ENCODE assay signal across 30 mouse cellular contexts in the genomic region with DNA sequence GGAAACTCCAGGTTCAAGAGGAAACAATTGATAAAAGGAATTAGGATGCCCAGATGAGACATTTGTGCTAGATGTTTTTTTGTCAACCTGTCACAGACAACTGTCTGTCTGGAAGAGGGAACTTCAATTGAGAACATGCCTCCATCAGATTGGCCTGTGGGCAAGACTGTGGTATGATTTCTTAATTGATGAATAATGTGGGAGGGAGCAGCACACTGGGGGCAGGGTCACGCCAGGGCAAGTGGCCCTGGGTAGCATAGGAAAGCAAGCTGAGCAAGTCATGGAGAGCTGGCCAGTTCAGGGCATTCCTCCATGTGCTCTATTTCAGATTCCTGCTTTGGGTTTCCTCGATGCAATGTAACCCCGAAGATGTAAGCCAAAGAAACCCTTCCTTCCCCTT. TPM values are rescaled to one million over a fixed set of nuclear protein-coding genes. Genes with fewer than 3 reads are reported as not detected.
DNase-seq lines count a peak whose midpoint lies in the region; ATAC-seq lines count a peak whose summit lies in the region.
"Had no signal": no experiment of that assay in that cellular context is flagged by ENCODE, and none has a peak within 500 bp of the region (broad histone marks: within the 10 kb centered on the region; RNA-seq: fewer than 3 reads in every experiment).

No protein-coding gene starts in this region.

- H3K4me3 ChIP-seq in hindbrain, embryonic 12.5 days: no peak overlapping the region
- H3K4me3 ChIP-seq in intestine, embryonic 16.5 days (ENCODE audit: low read length): no peak overlapping the region
- H3K4me3 ChIP-seq: embryonic facial prominence, embryonic 13.5 days; embryonic facial prominence, embryonic 15.5 days; erythroblast, embryonic 14.5 days; forebrain, embryonic 10.5 days; forebrain, embryonic 12.5 days had no signal

- no peaks in the 10 kb centered on the region for H3K9me3 ChIP-seq in hindbrain, embryonic 12.5 days (replicated peaks)
- H3K9me3 ChIP-seq in intestine, embryonic 16.5 days (ENCODE audit: control insufficient read depth, low read length): no peaks in the 10 kb centered on the region
- H3K9me3 ChIP-seq: embryonic facial prominence, embryonic 13.5 days; embryonic facial prominence, embryonic 15.5 days; forebrain, embryonic 10.5 days; forebrain, embryonic 12.5 days; G1E had no signal

- peak; percentile 95 for ATAC-seq in granulocyte monocyte progenitor cell, adult 5-6 weeks (replicated peaks; ENCODE audit: poor library complexity, severe bottlenecking)
- ATAC-seq in megakaryocyte, adult 5-6 weeks (ENCODE audit: poor library complexity, severe bottlenecking): peak; percentile 67
- no peak for ATAC-seq in hindbrain, embryonic 12.5 days (ENCODE audit: low FRiP score)
- ATAC-seq in intestine, embryonic 16.5 days: no peak
- ATAC-seq: activated CD4-positive, CD25-positive, alpha-beta regulatory T cell, adult 4 months; forebrain, embryonic 14.5 days; forebrain, embryonic 16.5 days had no signal

- DNase-seq in 416B (ENCODE audit: low read depth): peak; percentile 44
- DNase-seq in Muller cell, postnatal 12 days (ENCODE audit: inconsistent ontology term): peak; percentile 43
- DNase-seq in layer of hippocampus, postnatal 10 days (ENCODE audit: low spot score in 2 of 2): no peak
- DNase-seq in frontal cortex, adult 2 months (ENCODE audit: extremely low spot score in 1 of 2, low spot score in 1 of 2): no peak
- DNase-seq: adrenal gland, adult 2 months; adrenal gland, postnatal 10 days; adrenal gland, postnatal 25 days; cerebellum, adult 11-12 months; cerebellum, adult 2 months; cerebellum, adult 9-10 months; cerebellum, postnatal 10 days; cerebellum, postnatal 25 days; embryo, embryonic 11 days had no signal

- no peaks in the 10 kb centered on the region for H3K36me3 ChIP-seq in hindbrain, embryonic 12.5 days
- H3K36me3 ChIP-seq in intestine, embryonic 16.5 days (ENCODE audit: control insufficient read depth, insufficient read depth, low read length): no peaks in the 10 kb centered on the region
- H3K36me3 ChIP-seq: embryonic facial prominence, embryonic 13.5 days; embryonic facial prominence, embryonic 15.5 days; forebrain, embryonic 10.5 days; forebrain, embryonic 12.5 days; G1E had no signal

- H3K4me2 ChIP-seq in hindbrain, embryonic 12.5 days (replicated peaks): no peak overlapping the region
- H3K4me2 ChIP-seq in intestine, embryonic 16.5 days (ENCODE audit: low read depth, low read length): no peak overlapping the region
- H3K4me2 ChIP-seq: embryonic facial prominence, embryonic 13.5 days; embryonic facial prominence, embryonic 15.5 days; forebrain, embryonic 12.5 days had no signal

- H3K9ac ChIP-seq in hindbrain, embryonic 12.5 days: no peak overlapping the region
- H3K9ac ChIP-seq in intestine, embryonic 16.5 days (ENCODE audit: low read depth, low read length): no peak overlapping the region
- H3K9ac ChIP-seq: embryonic facial prominence, embryonic 13.5 days; embryonic facial prominence, embryonic 15.5 days; forebrain, embryonic 12.5 days had no signal

- no peak overlapping the region for H3K27ac ChIP-seq in hindbrain, embryonic 12.5 days
- H3K27ac ChIP-seq in intestine, embryonic 16.5 days (ENCODE audit: low read length): no peak overlapping the region
- H3K27ac ChIP-seq: embryonic facial prominence, embryonic 13.5 days; embryonic facial prominence, embryonic 15.5 days; forebrain, embryonic 10.5 days; forebrain, embryonic 12.5 days had no signal

- 86% methylated on average over 3 of the region's 3 CpGs for WGBS in hindbrain, embryonic 12.5 days
- WGBS in intestine, embryonic 16.5 days: 82% methylated on average over 3 of the region's 3 CpGs

- H3K27me3 ChIP-seq in hindbrain, embryonic 12.5 days: no peaks in the 10 kb centered on the region
- H3K27me3 ChIP-seq in intestine, embryonic 16.5 days (replicated peaks; ENCODE audit: control insufficient read depth, insufficient read depth, low read length): no peaks in the 10 kb centered on the region
- H3K27me3 ChIP-seq: CH12.LX; embryonic facial prominence, embryonic 13.5 days; embryonic facial prominence, embryonic 15.5 days; forebrain, embryonic 12.5 days; Patski had no signal

- H3K4me1 ChIP-seq in hindbrain, embryonic 12.5 days: 0 out of 2 replicates have a peak, but pooled peaks cover 2% of the 10 kb centered on the region
- no peaks in the 10 kb centered on the region for H3K4me1 ChIP-seq in intestine, embryonic 16.5 days (ENCODE audit: control insufficient read depth, insufficient read depth, low read length)
- H3K4me1 ChIP-seq: embryonic facial prominence, embryonic 13.5 days; embryonic facial prominence, embryonic 15.5 days had no signal

RNA-seq across cellular contexts. Expression of gene Agr2, which starts 16.8 kb away (rescaled TPM):
- not detected in 2 replicates for total RNA-seq in granulocyte monocyte progenitor cell, adult 5-6 weeks (2014; fragmentation: Nextera tagmentation)
- not detected in 2 replicates for total RNA-seq in granulocyte monocyte progenitor cell, adult 5-6 weeks (2017)
- not detected in 2 replicates for total RNA-seq in megakaryocyte, adult 5-6 weeks (2015)
- not detected in 2 replicates for total RNA-seq in megakaryocyte, adult 5-6 weeks (2017)
- total RNA-seq in layer of hippocampus, postnatal 10 days (2021): not detected
- 0.28 and 0.42 TPM in 2 replicates for polyA plus RNA-seq in hindbrain, embryonic 12.5 days (2016; fragmentation: Nextera tagmentation; extraction: Ambion mirVana)
- polyA plus RNA-seq in frontal cortex, adult 2 months (2012; rRNA removed): 0.18 and 0.82 TPM in 2 replicates
- polyA plus RNA-seq in intestine, embryonic 16.5 days (2015; fragmentation: Nextera tagmentation; extraction: Ambion mirVana): 408 and 430 TPM in 2 replicates
- total RNA-seq: adrenal gland, adult 2 months; adrenal gland, postnatal 10 days; adrenal gland, postnatal 25 days; CH12.LX had no signal
- polyA plus RNA-seq: activated CD4-positive, CD25-positive, alpha-beta regulatory T cell, adult 4 months; adrenal gland, adult 2 months; C2C12; cerebellum, adult 2 months; embryonic facial prominence, embryonic 11.5 days; erythroblast, embryonic 14.5 days; forebrain, embryonic 10.5 days; forebrain, embryonic 14.5 days; forebrain, embryonic 16.5 days; G1E had no signal

RNA-seq across cellular contexts. Expression of gene Agr3, which starts 50.5 kb away (rescaled TPM):
- not detected in 2 replicates for total RNA-seq in granulocyte monocyte progenitor cell, adult 5-6 weeks (2014; fragmentation: Nextera tagmentation)
- total RNA-seq in granulocyte monocyte progenitor cell, adult 5-6 weeks (2017): not detected in 2 replicates
- total RNA-seq in megakaryocyte, adult 5-6 weeks (2015): not detected in 2 replicates
- not detected in 2 replicates for total RNA-seq in megakaryocyte, adult 5-6 weeks (2017)
- not detected for total RNA-seq in layer of hippocampus, postnatal 10 days (2021)
- not detected in 2 replicates for polyA plus RNA-seq in hindbrain, embryonic 12.5 days (2016; fragmentation: Nextera tagmentation; extraction: Ambion mirVana)
- 0.48 and 0.56 TPM in 2 replicates for polyA plus RNA-seq in frontal cortex, adult 2 months (2012; rRNA removed)
- polyA plus RNA-seq in intestine, embryonic 16.5 days (2015; fragmentation: Nextera tagmentation; extraction: Ambion mirVana): 0.28 and 0.33 TPM in 2 replicates
- total RNA-seq: adrenal gland, adult 2 months; adrenal gland, postnatal 10 days; adrenal gland, postnatal 25 days; CH12.LX had no signal
- polyA plus RNA-seq: activated CD4-positive, CD25-positive, alpha-beta regulatory T cell, adult 4 months; adrenal gland, adult 2 months; C2C12; cerebellum, adult 2 months; erythroblast, embryonic 14.5 days; forebrain, embryonic 10.5 days; forebrain, embryonic 14.5 days; forebrain, embryonic 16.5 days; G1E; Patski had no signal

Comparison
In these comparisons a context has a peak if more than half of its experiments do, and no peak if none do; other contexts are left out.
1. DNase-seq: peak in 416B (single experiment) and Muller cell, postnatal 12 days (single experiment); none in layer of hippocampus, postnatal 10 days (0 of 2) and frontal cortex, adult 2 months (0 of 2).
2. ATAC-seq: peak in granulocyte monocyte progenitor cell, adult 5-6 weeks (single experiment) and megakaryocyte, adult 5-6 weeks (single experiment); none in hindbrain, embryonic 12.5 days (single experiment) and intestine, embryonic 16.5 days (single experiment).